Mouse (Mus musculus): ENCODE data around the gene Tshz2. TPM values are rescaled to one million over a fixed set of nuclear protein-coding genes. Genes with fewer than 3 reads are reported as not detected.

Gene Tshz2
- polyA plus RNA-seq, 1 experiment: not detected

- no peaks in the 10 kb centered on the region for H3K36me3 ChIP-seq (ENCODE audit: control insufficient read depth, insufficient read depth)
- no peak for TF ChIP-seq CEBPB (IDR thresholded peaks at IDR 0.05; ENCODE audit: low read depth)
- TF ChIP-seq MYOD1 (IDR thresholded peaks at IDR 0.05; ENCODE audit: control insufficient read depth, insufficient read length, low read depth): no peak
- no peak for TF ChIP-seq FOSL1 (IDR thresholded peaks at IDR 0.05; ENCODE audit: insufficient read depth, low read length, poor library complexity, severe bottlenecking)
- TF ChIP-seq USF1 (IDR thresholded peaks at IDR 0.05; ENCODE audit: low read depth): no peak
- TF ChIP-seq MAX (IDR thresholded peaks at IDR 0.05): no peak
- no peak for TF ChIP-seq MYOG (IDR thresholded peaks at IDR 0.05; ENCODE audit: control insufficient read depth, extremely low read depth, insufficient read length)
- TF ChIP-seq CTCF (IDR thresholded peaks at IDR 0.05; ENCODE audit: control insufficient read depth, insufficient read depth, insufficient read length): no peak
- H3K4me3 ChIP-seq (ENCODE audit: insufficient read depth, poor library complexity, severe bottlenecking): no peak overlapping the region
- no peaks in the 10 kb centered on the region for H3K79me3 ChIP-seq (ENCODE audit: low read depth)
- no peak overlapping the region for H3ac ChIP-seq (ENCODE audit: control insufficient read depth, insufficient read length, low read depth)
- no peaks in the 10 kb centered on the region for H3K27me3 ChIP-seq (ENCODE audit: control insufficient read depth, insufficient read depth, insufficient read length)
- H3K79me2 ChIP-seq (ENCODE audit: control insufficient read depth, insufficient read depth): no peaks in the 10 kb centered on the region
Measured at GRCm38 (mm10) chr2:170022953-170023352, 390.1 kb downstream of the Tshz2 start.

- Histone ChIP-seq H3K79me3 (ENCODE audit: low read depth) (no peaks in the 10 kb centered on the region), H3K79me2 (ENCODE audit: control insufficient read depth, insufficient read depth) (no peaks in the 10 kb centered on the region), H3ac (ENCODE audit: control insufficient read depth, insufficient read length, low read depth) (no peak overlapping the region), H3K4me3 (ENCODE audit: insufficient read depth, poor library complexity, severe bottlenecking) (no peak overlapping the region), H3K36me3 (ENCODE audit: control insufficient read depth, insufficient read depth) (no peaks in the 10 kb centered on the region), H3K27me3 (ENCODE audit: control insufficient read depth, insufficient read depth, insufficient read length) (no peaks in the 10 kb centered on the region)
- TF ChIP-seq CTCF (IDR thresholded peaks at IDR 0.05; ENCODE audit: control insufficient read depth, insufficient read depth, insufficient read length) (no peak), MYOD1 (IDR thresholded peaks at IDR 0.05; ENCODE audit: control insufficient read depth, insufficient read length, low read depth) (no peak), MYOG (IDR thresholded peaks at IDR 0.05; ENCODE audit: control insufficient read depth, extremely low read depth, insufficient read length) (no peak), USF1 (IDR thresholded peaks at IDR 0.05; ENCODE audit: low read depth) (no peak), FOSL1 (IDR thresholded peaks at IDR 0.05; ENCODE audit: insufficient read depth, low read length, poor library complexity, severe bottlenecking) (no peak), MAX (IDR thresholded peaks at IDR 0.05) (no peak), CEBPB (IDR thresholded peaks at IDR 0.05; ENCODE audit: low read depth) (no peak)
Measured at GRCm38 (mm10) chr2:170023741-170024140, 390.9 kb downstream of the Tshz2 start.

- H3K27me3 ChIP-seq (ENCODE audit: control insufficient read depth, insufficient read depth, insufficient read length): no peaks in the 10 kb centered on the region
- no peak overlapping the region for H3ac ChIP-seq (ENCODE audit: control insufficient read depth, insufficient read length, low read depth)
- no peak for TF ChIP-seq MYOD1 (IDR thresholded peaks at IDR 0.05; ENCODE audit: control insufficient read depth, insufficient read length, low read depth)
- no peaks in the 10 kb centered on the region for H3K79me3 ChIP-seq (ENCODE audit: low read depth)
- H3K79me2 ChIP-seq (ENCODE audit: control insufficient read depth, insufficient read depth): no peaks in the 10 kb centered on the region
- no peaks in the 10 kb centered on the region for H3K36me3 ChIP-seq (ENCODE audit: control insufficient read depth, insufficient read depth)
- no peak overlapping the region for H3K4me3 ChIP-seq (ENCODE audit: insufficient read depth, poor library complexity, severe bottlenecking)
Measured at GRCm38 (mm10) chr2:170024939-170025338, 392.1 kb downstream of the Tshz2 start.

DNA sequence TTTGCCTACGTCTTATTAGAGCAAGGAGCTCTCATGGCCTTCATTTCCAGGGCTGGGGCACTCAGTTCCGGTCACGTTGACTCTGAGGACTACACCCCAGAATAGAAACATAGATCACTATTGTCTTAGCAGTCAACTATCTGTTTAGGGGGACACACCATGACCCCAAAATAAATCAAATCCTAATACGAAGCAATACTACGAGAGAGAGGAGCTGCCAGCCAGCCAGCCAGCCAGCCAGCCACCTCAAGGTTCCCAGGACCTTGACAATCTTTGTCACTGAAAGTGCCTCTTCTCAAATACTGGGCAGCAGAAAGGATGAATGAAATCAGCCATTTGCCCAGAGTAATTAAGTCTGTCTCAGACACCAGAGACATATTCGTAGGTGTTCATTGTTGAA is 393.1 kb downstream of the Tshz2 start:
- H3K79me2 ChIP-seq (ENCODE audit: control insufficient read depth, insufficient read depth): no peaks in the 10 kb centered on the region
- no peaks in the 10 kb centered on the region for H3K79me3 ChIP-seq (ENCODE audit: low read depth)
- no peaks in the 10 kb centered on the region for H3K36me3 ChIP-seq (ENCODE audit: control insufficient read depth, insufficient read depth)
- no peak overlapping the region for H3K4me3 ChIP-seq (ENCODE audit: insufficient read depth, poor library complexity, severe bottlenecking)
- no peak overlapping the region for H3ac ChIP-seq (ENCODE audit: control insufficient read depth, insufficient read length, low read depth)
- TF ChIP-seq MYOD1 (IDR thresholded peaks at IDR 0.05; ENCODE audit: control insufficient read depth, insufficient read length, low read depth) (no peak), FOSL1 (IDR thresholded peaks at IDR 0.05; ENCODE audit: insufficient read depth, low read length, poor library complexity, severe bottlenecking) (no peak), MYOG (IDR thresholded peaks at IDR 0.05; ENCODE audit: control insufficient read depth, extremely low read depth, insufficient read length) (no peak)
- H3K27me3 ChIP-seq (ENCODE audit: control insufficient read depth, insufficient read depth, insufficient read length): no peaks in the 10 kb centered on the region

DNA sequence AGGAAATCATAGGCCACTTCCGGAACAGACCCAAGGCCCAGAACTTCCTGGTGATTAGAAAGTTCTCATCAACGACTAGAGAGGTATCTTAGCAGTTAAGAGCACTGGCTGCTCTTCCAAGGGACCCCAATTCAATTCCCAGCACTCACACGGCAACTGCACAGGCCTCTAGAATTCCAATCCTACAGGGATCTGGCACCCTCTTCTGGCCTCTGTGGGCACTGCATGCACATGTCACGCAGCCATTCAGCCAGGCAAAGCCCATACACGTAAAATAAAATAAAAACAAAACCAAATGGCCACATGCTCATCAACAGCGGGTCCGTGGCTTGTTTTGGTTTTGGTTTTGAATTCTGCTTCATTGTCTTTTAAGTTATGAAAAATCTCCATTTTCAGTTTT is 395.0 kb downstream of the Tshz2 start:
- Histone ChIP-seq H3ac (ENCODE audit: control insufficient read depth, insufficient read length, low read depth) (no peak overlapping the region), H3K27me3 (ENCODE audit: control insufficient read depth, insufficient read depth, insufficient read length) (no peaks in the 10 kb centered on the region), H3K4me3 (ENCODE audit: insufficient read depth, poor library complexity, severe bottlenecking) (no peak overlapping the region), H3K36me3 (ENCODE audit: control insufficient read depth, insufficient read depth) (no peaks in the 10 kb centered on the region), H3K79me3 (ENCODE audit: low read depth) (no peaks in the 10 kb centered on the region), H3K79me2 (ENCODE audit: control insufficient read depth, insufficient read depth) (no peaks in the 10 kb centered on the region)
- TF ChIP-seq MYOD1 (IDR thresholded peaks at IDR 0.05; ENCODE audit: control insufficient read depth, insufficient read length, low read depth): no peak
- no peak for TF ChIP-seq MAX (IDR thresholded peaks at IDR 0.05)
- no peak for TF ChIP-seq CTCF (IDR thresholded peaks at IDR 0.05; ENCODE audit: control insufficient read depth, insufficient read depth, insufficient read length)
- no peak for TF ChIP-seq FOSL1 (IDR thresholded peaks at IDR 0.05; ENCODE audit: insufficient read depth, low read length, poor library complexity, severe bottlenecking)
- no peak for TF ChIP-seq USF1 (IDR thresholded peaks at IDR 0.05; ENCODE audit: low read depth)
- no peak for TF ChIP-seq CEBPB (IDR thresholded peaks at IDR 0.05; ENCODE audit: low read depth)
- TF ChIP-seq MYOG (IDR thresholded peaks at IDR 0.05; ENCODE audit: control insufficient read depth, extremely low read depth, insufficient read length): no peak

- no peak overlapping the region for H3ac ChIP-seq (ENCODE audit: control insufficient read depth, insufficient read length, low read depth)
- H3K36me3 ChIP-seq (ENCODE audit: control insufficient read depth, insufficient read depth): no peaks in the 10 kb centered on the region
- H3K4me3 ChIP-seq (ENCODE audit: insufficient read depth, poor library complexity, severe bottlenecking): no peak overlapping the region
- no peaks in the 10 kb centered on the region for H3K27me3 ChIP-seq (ENCODE audit: control insufficient read depth, insufficient read depth, insufficient read length)
- TF ChIP-seq USF1 (IDR thresholded peaks at IDR 0.05; ENCODE audit: low read depth): no peak
- TF ChIP-seq MYOD1 (IDR thresholded peaks at IDR 0.05; ENCODE audit: control insufficient read depth, insufficient read length, low read depth): no peak
- no peak for TF ChIP-seq FOSL1 (IDR thresholded peaks at IDR 0.05; ENCODE audit: insufficient read depth, low read length, poor library complexity, severe bottlenecking)
- no peak for TF ChIP-seq MAX (IDR thresholded peaks at IDR 0.05)
- TF ChIP-seq CTCF (IDR thresholded peaks at IDR 0.05; ENCODE audit: control insufficient read depth, insufficient read depth, insufficient read length): no peak
- TF ChIP-seq MYOG (IDR thresholded peaks at IDR 0.05; ENCODE audit: control insufficient read depth, extremely low read depth, insufficient read length): no peak
- no peak for TF ChIP-seq CEBPB (IDR thresholded peaks at IDR 0.05; ENCODE audit: low read depth)
- no peaks in the 10 kb centered on the region for H3K79me3 ChIP-seq (ENCODE audit: low read depth)
- H3K79me2 ChIP-seq (ENCODE audit: control insufficient read depth, insufficient read depth): no peaks in the 10 kb centered on the region
Measured at GRCm38 (mm10) chr2:170028488-170029303, 395.9 kb downstream of the Tshz2 start.
